Mouse (Mus musculus): ENCODE data around the gene Shank3. TPM values are rescaled to one million over a fixed set of nuclear protein-coding genes. Genes with fewer than 3 reads are reported as not detected.

The Shank3 gene
- polyA plus RNA-seq, 1 experiment from 2014 or later, result 1.8 TPM

GRCm38 (mm10) chr15:89462176-89462575 is 37.2 kb upstream of the Shank3 start:
- Histone ChIP-seq H3K27me3 (ENCODE audit: insufficient read depth, low read length) (no peaks in the 10 kb centered on the region), H3K9me3 (ENCODE audit: low read length) (no peaks in the 10 kb centered on the region), H3K36me3 (ENCODE audit: insufficient read depth, low read length) (no peaks in the 10 kb centered on the region), H3K4me3 (ENCODE audit: low read length) (no peak overlapping the region), H3K4me1 (ENCODE audit: insufficient read depth, low read length) (no peaks in the 10 kb centered on the region), H3K4me2 (replicated peaks; ENCODE audit: low read depth, low read length) (no peak overlapping the region), H3K27ac (ENCODE audit: low read length) (no peak overlapping the region), H3K9ac (replicated peaks; ENCODE audit: low read length) (no peak overlapping the region)
- 74% methylated on average over 7 of the region's 7 CpGs for WGBS
- no peak for ATAC-seq (ENCODE audit: low FRiP score, low TSS enrichment)

GRCm38 (mm10) chr15:89463334-89464235 is 35.8 kb upstream of the Shank3 start:
- 57% methylated on average over 5 of the region's 5 CpGs for WGBS

GRCm38 (mm10) chr15:89465052-89465451 is 34.4 kb upstream of the Shank3 start:
- Histone ChIP-seq H3K4me2 (replicated peaks; ENCODE audit: low read depth, low read length) (no peak overlapping the region), H3K4me1 (ENCODE audit: insufficient read depth, low read length) (no peaks in the 10 kb centered on the region), H3K36me3 (ENCODE audit: insufficient read depth, low read length) (no peaks in the 10 kb centered on the region), H3K4me3 (ENCODE audit: low read length) (no peak overlapping the region), H3K27ac (ENCODE audit: low read length) (no peak overlapping the region), H3K9me3 (ENCODE audit: low read length) (no peaks in the 10 kb centered on the region), H3K9ac (replicated peaks; ENCODE audit: low read length) (no peak overlapping the region), H3K27me3 (ENCODE audit: insufficient read depth, low read length) (no peaks in the 10 kb centered on the region)
- ATAC-seq (ENCODE audit: low FRiP score, low TSS enrichment), result no peak
- WGBS, result 9% methylated on average over 1 of the region's 1 CpGs

More at GRCm38 (mm10) chr15:89463334-89464235, 35.8 kb upstream of the Shank3 start:
- no peak for ATAC-seq (ENCODE audit: low FRiP score, low TSS enrichment)
- Histone ChIP-seq H3K4me3 (ENCODE audit: low read length) (no peak overlapping the region), H3K9ac (replicated peaks; ENCODE audit: low read length) (no peak overlapping the region), H3K4me2 (replicated peaks; ENCODE audit: low read depth, low read length) (no peak overlapping the region), H3K27ac (ENCODE audit: low read length) (no peak overlapping the region), H3K36me3 (ENCODE audit: insufficient read depth, low read length) (no peaks in the 10 kb centered on the region), H3K4me1 (ENCODE audit: insufficient read depth, low read length) (no peaks in the 10 kb centered on the region), H3K27me3 (ENCODE audit: insufficient read depth, low read length) (no peaks in the 10 kb centered on the region), H3K9me3 (ENCODE audit: low read length) (no peaks in the 10 kb centered on the region)

GRCm38 (mm10) chr15:89468577-89468976 is 30.8 kb upstream of the Shank3 start:
- no peaks in the 10 kb centered on the region for H3K4me1 ChIP-seq (ENCODE audit: insufficient read depth, low read length)
- H3K27me3 ChIP-seq (ENCODE audit: insufficient read depth, low read length), result no peaks in the 10 kb centered on the region
- WGBS, result 35% methylated on average over 2 of the region's 2 CpGs
- H3K4me2 ChIP-seq (replicated peaks; ENCODE audit: low read depth, low read length), result no peak overlapping the region
- H3K36me3 ChIP-seq (ENCODE audit: insufficient read depth, low read length), result no peaks in the 10 kb centered on the region
- H3K4me3 ChIP-seq (ENCODE audit: low read length), result no peak overlapping the region
- ATAC-seq (ENCODE audit: low FRiP score, low TSS enrichment), result no peak
- no peak overlapping the region for H3K9ac ChIP-seq (replicated peaks; ENCODE audit: low read length)
- H3K27ac ChIP-seq (ENCODE audit: low read length), result no peak overlapping the region
- H3K9me3 ChIP-seq (ENCODE audit: low read length), result no peaks in the 10 kb centered on the region

GRCm38 (mm10) chr15:89471476-89471875 is 27.9 kb upstream of the Shank3 start:
- Histone ChIP-seq H3K27me3 (ENCODE audit: insufficient read depth, low read length) (no peaks in the 10 kb centered on the region), H3K4me2 (replicated peaks; ENCODE audit: low read depth, low read length) (no peak overlapping the region), H3K9me3 (ENCODE audit: low read length) (no peaks in the 10 kb centered on the region), H3K4me1 (ENCODE audit: insufficient read depth, low read length) (peaks cover 7% of the 10 kb centered on the region), H3K27ac (ENCODE audit: low read length) (no peak overlapping the region), H3K9ac (replicated peaks; ENCODE audit: low read length) (no peak overlapping the region), H3K36me3 (ENCODE audit: insufficient read depth, low read length) (no peaks in the 10 kb centered on the region), H3K4me3 (ENCODE audit: low read length) (no peak overlapping the region)
- no peak for ATAC-seq (ENCODE audit: low FRiP score, low TSS enrichment)
- 83% methylated on average over 4 of the region's 4 CpGs for WGBS

GRCm38 (mm10) chr15:89473370-89473769 is 26.1 kb upstream of the Shank3 start:
- H3K4me2 ChIP-seq (replicated peaks; ENCODE audit: low read depth, low read length), result no peak overlapping the region
- no peak overlapping the region for H3K9ac ChIP-seq (replicated peaks; ENCODE audit: low read length)
- no peak overlapping the region for H3K4me3 ChIP-seq (ENCODE audit: low read length)
- 88% methylated on average over 9 of the region's 9 CpGs for WGBS
- peaks cover 7% of the 10 kb centered on the region for H3K4me1 ChIP-seq (ENCODE audit: insufficient read depth, low read length)
- H3K27ac ChIP-seq (ENCODE audit: low read length), result no peak overlapping the region
- H3K27me3 ChIP-seq (ENCODE audit: insufficient read depth, low read length), result no peaks in the 10 kb centered on the region
- ATAC-seq (ENCODE audit: low FRiP score, low TSS enrichment), result no peak
- H3K9me3 ChIP-seq (ENCODE audit: low read length), result no peaks in the 10 kb centered on the region
- no peaks in the 10 kb centered on the region for H3K36me3 ChIP-seq (ENCODE audit: insufficient read depth, low read length)

- Histone ChIP-seq H3K27ac (ENCODE audit: low read length) (no peak overlapping the region), H3K4me3 (ENCODE audit: low read length) (no peak overlapping the region), H3K4me2 (replicated peaks; ENCODE audit: low read depth, low read length) (no peak overlapping the region), H3K36me3 (ENCODE audit: insufficient read depth, low read length) (no peaks in the 10 kb centered on the region), H3K9me3 (ENCODE audit: low read length) (no peaks in the 10 kb centered on the region), H3K9ac (replicated peaks; ENCODE audit: low read length) (no peak overlapping the region), H3K27me3 (ENCODE audit: insufficient read depth, low read length) (no peaks in the 10 kb centered on the region), H3K4me1 (ENCODE audit: insufficient read depth, low read length) (peaks cover 7% of the 10 kb centered on the region)
- ATAC-seq (ENCODE audit: low FRiP score, low TSS enrichment), result no peak
- 96% methylated on average over 8 of the region's 8 CpGs for WGBS
Measured at GRCm38 (mm10) chr15:89473921-89474320, 25.5 kb upstream of the Shank3 start.

- no peak for ATAC-seq (ENCODE audit: low FRiP score, low TSS enrichment)
- Histone ChIP-seq H3K36me3 (ENCODE audit: insufficient read depth, low read length) (no peaks in the 10 kb centered on the region), H3K4me3 (ENCODE audit: low read length) (no peak overlapping the region), H3K9ac (replicated peaks; ENCODE audit: low read length) (no peak overlapping the region), H3K27me3 (ENCODE audit: insufficient read depth, low read length) (no peaks in the 10 kb centered on the region), H3K4me1 (ENCODE audit: insufficient read depth, low read length) (peaks cover 7% of the 10 kb centered on the region), H3K4me2 (replicated peaks; ENCODE audit: low read depth, low read length) (no peak overlapping the region), H3K9me3 (ENCODE audit: low read length) (no peaks in the 10 kb centered on the region), H3K27ac (ENCODE audit: low read length) (no peak overlapping the region)
- WGBS, result 95% methylated on average over 19 of the region's 19 CpGs
Measured at GRCm38 (mm10) chr15:89474596-89475292, 24.7 kb upstream of the Shank3 start.

- Histone ChIP-seq H3K27ac (ENCODE audit: low read length) (no peak overlapping the region), H3K27me3 (ENCODE audit: insufficient read depth, low read length) (no peaks in the 10 kb centered on the region), H3K9me3 (ENCODE audit: low read length) (no peaks in the 10 kb centered on the region), H3K36me3 (ENCODE audit: insufficient read depth, low read length) (no peaks in the 10 kb centered on the region), H3K9ac (replicated peaks; ENCODE audit: low read length) (peak overlapping the region; percentile 80), H3K4me3 (ENCODE audit: low read length) (peak overlapping the region; percentile 69), H3K4me1 (ENCODE audit: insufficient read depth, low read length) (peaks cover 7% of the 10 kb centered on the region), H3K4me2 (replicated peaks; ENCODE audit: low read depth, low read length) (peak overlapping the region; percentile 94)
- WGBS, result 85% methylated on average over 7 of the region's 7 CpGs
- ATAC-seq (ENCODE audit: low FRiP score, low TSS enrichment), result no peak
Measured at GRCm38 (mm10) chr15:89475293-89475600, 24.2 kb upstream of the Shank3 start.

Data from kidney, embryonic 16.5 days (tissue).